Mouse (Mus musculus): ENCODE measurements around the gene Ccrl2. TPM values are rescaled to one million over a fixed set of nuclear protein-coding genes. Genes with fewer than 3 reads are reported as not detected.

Ccrl2 gene
- polyA plus RNA-seq, 1 experiment from 2014 or later, result 2.1 TPM

- WGBS, result 35% methylated on average over 4 of the region's 4 CpGs
These were observed 28.0 kb upstream of the Ccrl2 start for GRCm38 (mm10) chr9:111085329-111085728.

GRCm38 (mm10) chr9:111081765-111082164 is 24.4 kb upstream of the Ccrl2 start:
- 71% methylated on average over 5 of the region's 5 CpGs for WGBS
- TF ChIP-seq CTCF (IDR thresholded peaks at IDR 0.05; ENCODE audit: low read depth), result no peak
- ATAC-seq (ENCODE audit: insufficient read depth) (no peak), DNase-seq (no peak)
- H3K4me3 ChIP-seq (ENCODE audit: low read depth, low read length), result no peak overlapping the region
- no peaks in the 10 kb centered on the region for H3K4me1 ChIP-seq (ENCODE audit: insufficient read depth)
- no peak overlapping the region for H3K9ac ChIP-seq
- H3K9me3 ChIP-seq (ENCODE audit: low read depth, low read length), result no peaks in the 10 kb centered on the region
- no peaks in the 10 kb centered on the region for H3K27me3 ChIP-seq (ENCODE audit: insufficient read depth, low read length)
- no peaks in the 10 kb centered on the region for H3K36me3 ChIP-seq (ENCODE audit: insufficient read depth)
- H3K4me2 ChIP-seq, result no peak overlapping the region
- no peak overlapping the region for H3K27ac ChIP-seq (ENCODE audit: low read depth)

More at GRCm38 (mm10) chr9:111085329-111085728, 28.0 kb upstream of the Ccrl2 start:
- Histone ChIP-seq H3K4me3 (ENCODE audit: low read depth, low read length) (no peak overlapping the region), H3K9ac (no peak overlapping the region), H3K27ac (ENCODE audit: low read depth) (no peak overlapping the region), H3K27me3 (ENCODE audit: insufficient read depth, low read length) (no peaks in the 10 kb centered on the region), H3K4me2 (no peak overlapping the region), H3K4me1 (ENCODE audit: insufficient read depth) (peaks cover 5% of the 10 kb centered on the region; the same call in 1 of the 2 replicates), H3K9me3 (ENCODE audit: low read depth, low read length) (no peaks in the 10 kb centered on the region), H3K36me3 (ENCODE audit: insufficient read depth) (no peaks in the 10 kb centered on the region)
- DNase-seq (no peak), ATAC-seq (ENCODE audit: insufficient read depth) (no peak)
- TF ChIP-seq CTCF (IDR thresholded peaks at IDR 0.05; ENCODE audit: low read depth), result no peak

DNA sequence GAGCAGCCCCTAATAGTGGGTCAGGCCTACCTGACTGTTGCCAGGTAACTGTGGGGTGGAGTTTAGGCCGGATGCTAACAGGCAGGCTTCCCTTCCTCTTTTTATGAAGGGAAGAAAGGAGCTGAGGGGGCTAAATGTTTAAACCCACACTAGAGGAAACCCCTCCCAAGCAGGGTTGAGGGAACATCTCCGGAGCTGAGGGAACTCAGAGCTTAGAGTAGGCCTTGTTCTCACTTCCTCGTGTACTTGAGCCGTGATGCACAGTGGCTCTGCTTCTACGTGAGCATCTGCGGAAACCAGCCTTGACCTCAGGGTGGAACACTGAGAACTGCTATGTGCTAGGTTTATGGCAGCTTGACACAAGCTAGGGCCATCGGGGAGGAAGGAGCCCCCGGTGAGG is 23.5 kb upstream of the Ccrl2 start:
- Histone ChIP-seq H3K4me3 (ENCODE audit: low read depth, low read length) (no peak overlapping the region), H3K36me3 (ENCODE audit: insufficient read depth) (no peaks in the 10 kb centered on the region), H3K9ac (no peak overlapping the region), H3K27ac (ENCODE audit: low read depth) (no peak overlapping the region), H3K9me3 (ENCODE audit: low read depth, low read length) (no peaks in the 10 kb centered on the region), H3K4me1 (ENCODE audit: insufficient read depth) (no peaks in the 10 kb centered on the region), H3K4me2 (no peak overlapping the region), H3K27me3 (ENCODE audit: insufficient read depth, low read length) (no peaks in the 10 kb centered on the region)
- 89% methylated on average over 8 of the region's 8 CpGs for WGBS
- ATAC-seq (ENCODE audit: insufficient read depth) (no peak), DNase-seq (no peak)
- TF ChIP-seq CTCF (IDR thresholded peaks at IDR 0.05; ENCODE audit: low read depth), result no peak

DNA sequence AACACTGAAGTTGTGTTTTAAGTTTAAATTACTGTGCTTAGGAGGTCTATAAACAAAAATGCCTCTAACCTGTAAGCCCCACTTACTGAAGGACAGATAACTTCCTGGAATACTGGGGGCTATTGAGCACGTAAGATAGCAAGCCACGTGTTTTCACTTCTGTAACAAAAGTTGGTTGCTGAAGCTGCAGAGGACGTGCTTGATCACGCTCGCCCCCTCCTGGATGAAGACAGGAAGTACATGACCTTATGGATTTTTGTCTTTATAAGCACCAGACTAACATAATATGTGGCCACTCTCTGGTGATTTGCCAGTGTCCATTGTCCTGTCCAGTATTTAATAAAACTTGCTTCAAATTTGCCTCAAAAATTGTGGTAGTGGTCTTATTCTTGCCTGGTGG is 20.4 kb upstream of the Ccrl2 start:
- TF ChIP-seq CTCF (IDR thresholded peaks at IDR 0.05; ENCODE audit: low read depth), result peak; percentile 52
- ATAC-seq (ENCODE audit: insufficient read depth), result no peak
- Histone ChIP-seq H3K9ac (no peak overlapping the region), H3K36me3 (ENCODE audit: insufficient read depth) (no peaks in the 10 kb centered on the region), H3K27ac (ENCODE audit: low read depth) (no peak overlapping the region), H3K4me2 (no peak overlapping the region), H3K4me1 (ENCODE audit: insufficient read depth) (no peaks in the 10 kb centered on the region), H3K9me3 (ENCODE audit: low read depth, low read length) (peaks cover 8% of the 10 kb centered on the region; the same call in 1 of the 2 replicates), H3K4me3 (ENCODE audit: low read depth, low read length) (no peak overlapping the region), H3K27me3 (ENCODE audit: insufficient read depth, low read length) (no peaks in the 10 kb centered on the region)
- DNase-seq, result peak; percentile 41
- WGBS, result 65% methylated on average over 5 of the region's 5 CpGs

DNA sequence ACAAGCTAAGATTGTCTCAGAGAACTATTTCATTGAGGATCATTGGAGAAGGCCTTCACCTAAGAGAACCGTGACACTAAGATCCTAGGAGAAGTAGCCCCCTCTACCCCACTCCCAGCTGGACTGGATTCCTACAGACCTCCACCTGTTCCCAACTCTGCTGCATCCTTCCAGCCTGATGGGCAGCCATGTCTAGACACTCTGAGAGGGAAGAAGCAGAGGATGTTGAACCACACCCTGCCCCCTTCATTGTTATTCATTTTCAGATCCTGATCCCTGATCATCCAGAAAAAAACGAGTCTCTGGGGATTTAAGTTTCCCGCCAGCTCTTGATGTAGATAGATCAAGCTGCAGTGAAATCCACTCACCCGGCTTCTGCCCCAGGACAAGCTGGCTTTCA is 15.7 kb upstream of the Ccrl2 start:
- H3K27me3 ChIP-seq (ENCODE audit: insufficient read depth, low read length), result no peaks in the 10 kb centered on the region
- H3K27ac ChIP-seq (ENCODE audit: low read depth), result no peak overlapping the region
- H3K36me3 ChIP-seq (ENCODE audit: insufficient read depth), result no peaks in the 10 kb centered on the region
- no peak overlapping the region for H3K4me3 ChIP-seq (ENCODE audit: low read depth, low read length)
- H3K9me3 ChIP-seq (ENCODE audit: low read depth, low read length), result peaks cover 8% of the 10 kb centered on the region; the same call in 1 of the 2 replicates
- no peak overlapping the region for H3K9ac ChIP-seq
- no peaks in the 10 kb centered on the region for H3K4me1 ChIP-seq (ENCODE audit: insufficient read depth)
- WGBS, result 73% methylated on average over 4 of the region's 4 CpGs
- DNase-seq (no peak), ATAC-seq (ENCODE audit: insufficient read depth) (no peak)
- TF ChIP-seq CTCF (IDR thresholded peaks at IDR 0.05; ENCODE audit: low read depth), result no peak
- no peak overlapping the region for H3K4me2 ChIP-seq

GRCm38 (mm10) chr9:111072175-111072574 is 14.9 kb upstream of the Ccrl2 start:
- 46% methylated on average over 7 of the region's 7 CpGs for WGBS

DNA sequence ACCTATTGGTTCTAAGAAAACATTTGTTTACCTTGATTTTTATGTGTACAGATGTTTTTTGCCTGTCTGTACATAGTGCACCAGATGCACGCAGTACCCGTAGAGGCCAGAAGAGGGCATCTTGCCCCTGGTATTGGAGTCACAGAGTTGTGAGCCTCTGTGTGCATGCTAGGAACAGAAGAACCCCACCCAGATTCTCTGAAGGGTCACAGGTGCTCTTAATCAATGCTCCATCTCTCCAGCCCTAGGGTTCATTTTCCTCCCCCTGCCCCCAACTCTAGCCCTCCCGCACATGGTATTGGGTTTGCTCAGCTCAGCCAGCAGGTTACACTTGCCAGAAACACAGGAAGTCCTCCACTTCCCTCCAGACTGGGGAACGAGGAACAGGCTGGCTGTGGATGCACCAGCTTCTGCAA is 13.2 kb upstream of the Ccrl2 start:
- peak; percentile 76 for TF ChIP-seq CTCF (IDR thresholded peaks at IDR 0.05; ENCODE audit: low read depth)
- Histone ChIP-seq H3K9me3 (ENCODE audit: low read depth, low read length) (peaks cover 8% of the 10 kb centered on the region; the same call in 1 of the 2 replicates), H3K4me3 (ENCODE audit: low read depth, low read length) (no peak overlapping the region), H3K4me2 (no peak overlapping the region), H3K4me1 (ENCODE audit: insufficient read depth) (no peaks in the 10 kb centered on the region), H3K9ac (no peak overlapping the region), H3K27ac (ENCODE audit: low read depth) (no peak overlapping the region), H3K36me3 (ENCODE audit: insufficient read depth) (no peaks in the 10 kb centered on the region), H3K27me3 (ENCODE audit: insufficient read depth, low read length) (no peaks in the 10 kb centered on the region)
- peak; percentile 71; the same call in 1 of the 2 replicates for ATAC-seq (ENCODE audit: insufficient read depth)
- WGBS, result 25% methylated on average over 4 of the region's 4 CpGs
- DNase-seq, result peak; percentile 80

More at GRCm38 (mm10) chr9:111072175-111072574, 14.9 kb upstream of the Ccrl2 start:
- Histone ChIP-seq H3K36me3 (ENCODE audit: insufficient read depth) (no peaks in the 10 kb centered on the region), H3K4me3 (ENCODE audit: low read depth, low read length) (no peak overlapping the region), H3K27me3 (ENCODE audit: insufficient read depth, low read length) (no peaks in the 10 kb centered on the region), H3K27ac (ENCODE audit: low read depth) (no peak overlapping the region), H3K4me1 (ENCODE audit: insufficient read depth) (no peaks in the 10 kb centered on the region), H3K4me2 (no peak overlapping the region), H3K9me3 (ENCODE audit: low read depth, low read length) (peaks cover 8% of the 10 kb centered on the region; the same call in 1 of the 2 replicates), H3K9ac (no peak overlapping the region)
- ATAC-seq (ENCODE audit: insufficient read depth) (peak; percentile 60; the same call in 1 of the 2 replicates), DNase-seq (peak; percentile 68)
- TF ChIP-seq CTCF (IDR thresholded peaks at IDR 0.05; ENCODE audit: low read depth), result peak; percentile 69

All from lung, embryonic 14.5 days (tissue).